Mouse (Mus musculus) testis, adult 2 months (tissue): ENCODE measurements around the gene Alkbh1.

Source experiments
- CTCF ChIP-seq: fragments of 200-500 bp; IDR thresholded peaks from 2 replicates; pipeline ENCODE4 v1.5.1; 2012; ENCODE audit warnings: low read depth, mild to moderate bottlenecking, inconsistent platforms, low read length, moderate library complexity; ENCODE audit not compliant: control insufficient read depth, insufficient read depth, insufficient replicate concordance
- POLR2A ChIP-seq: fragments of 200-500 bp; IDR thresholded peaks from 2 replicates; pipeline ENCODE4 v1.6.1; 2012; ENCODE audit warnings: low read depth, mild to moderate bottlenecking, inconsistent platforms, low read length, moderate library complexity; ENCODE audit not compliant: control insufficient read depth

- TF ChIP-seq POLR2A (no peak), CTCF (no peak)
These were observed 41.9 kb downstream of the Alkbh1 start for GRCm38 (mm10) chr12:87401883-87402282.
